Mouse (Mus musculus) hindbrain, postnatal 0 days (tissue): ENCODE results near the gene Bdp1. TPM values are rescaled to one million over a fixed set of nuclear protein-coding genes. Genes with fewer than 3 reads are reported as not detected.

Experiments used
- ATAC-seq: fragments of 200-750 bp; cut with Nextera tagmentation; 2 replicates; pipeline ENCODE4 v1.8.0; 2017; ENCODE audit warnings: mild to moderate bottlenecking, moderate TSS enrichment, moderate library complexity
- DNase-seq: peaks from one replicate; pipeline ENCODE4 v3.0.0-alpha.2; 2015; ENCODE audit warnings: low spot score
- H3K27ac ChIP-seq: fragments of 300-500 bp; sonication (generic); 2 replicates; pipeline ENCODE4 v1.5.1; 2014; ENCODE audit warnings: mild to moderate bottlenecking
- H3K27me3 ChIP-seq: fragments of 300-500 bp; sonication (generic); 2 replicates; pipeline ENCODE4 v1.6.1; 2014; ENCODE audit warnings: low read length, mixed read lengths; ENCODE audit not compliant: insufficient read depth
- H3K36me3 ChIP-seq: fragments of 300-500 bp; sonication (generic); 2 replicates; pipeline ENCODE4 v1.6.1; 2014; ENCODE audit warnings: low read length, mixed read lengths; ENCODE audit not compliant: insufficient read depth
- H3K4me1 ChIP-seq: fragments of 300-500 bp; sonication (generic); 2 replicates; pipeline ENCODE4 v1.6.1; 2014; ENCODE audit warnings: antibody characterized with exemption, low read length, mixed read lengths; ENCODE audit not compliant: insufficient read depth
- H3K4me2 ChIP-seq: fragments of 300-500 bp; sonication (generic); 2 replicates; pipeline ENCODE4 v1.6.1; 2014; ENCODE audit warnings: low read depth, mild to moderate bottlenecking, low read length, moderate library complexity, mixed read lengths
- H3K4me3 ChIP-seq: fragments of 300-500 bp; sonication (generic); 2 replicates; pipeline ENCODE4 v1.5.1; 2014; ENCODE audit warnings: low read length
- H3K9ac ChIP-seq: fragments of 300-500 bp; sonication (generic); replicated peaks from 2 replicates; pipeline ENCODE4 v1.6.1; 2014; ENCODE audit warnings: mild to moderate bottlenecking, low read length, moderate library complexity, mixed read lengths
- H3K9me3 ChIP-seq: fragments of 300-500 bp; sonication (generic); 2 replicates; pipeline ENCODE4 v1.6.1; 2016; ENCODE audit warnings: low read length, mixed read lengths
- CTCF ChIP-seq: IDR thresholded peaks from 2 replicates; pipeline ENCODE4 v1.5.1; 2016; ENCODE audit warnings: antibody characterized with exemption, control low read depth, low read depth
- WGBS: fragments of 180-500 bp; shearing (Covaris S2); extraction: QIAGEN DNeasy Blood & Tissue Kit; methylation state at CpG from one replicate; pipeline ENCODE4 v1.1.7; 2014; 5-methylcytosine and 5-hydroxymethylcytosine counted together
- polyA plus RNA-seq: library from polyadenylated mRNA; unstranded; fragments of >200 nt; fragmentation: Nextera tagmentation; extraction: Ambion mirVana; gene quantifications from 2 replicates; pipeline ENCODE4 v1.2.1, GENCODE M21; 2015
- total RNA-seq: library from RNA; depleted of rRNA; stranded (reverse); fragments of >200 nt; gene quantifications from 2 replicates; pipeline ENCODE4 v1.2.3, GENCODE M21; 2014; rRNA removed

The Bdp1 gene
- total and polyA plus RNA-seq, 2 experiments from 2014 or later, result 16.5 to 17.1 TPM

DNA sequence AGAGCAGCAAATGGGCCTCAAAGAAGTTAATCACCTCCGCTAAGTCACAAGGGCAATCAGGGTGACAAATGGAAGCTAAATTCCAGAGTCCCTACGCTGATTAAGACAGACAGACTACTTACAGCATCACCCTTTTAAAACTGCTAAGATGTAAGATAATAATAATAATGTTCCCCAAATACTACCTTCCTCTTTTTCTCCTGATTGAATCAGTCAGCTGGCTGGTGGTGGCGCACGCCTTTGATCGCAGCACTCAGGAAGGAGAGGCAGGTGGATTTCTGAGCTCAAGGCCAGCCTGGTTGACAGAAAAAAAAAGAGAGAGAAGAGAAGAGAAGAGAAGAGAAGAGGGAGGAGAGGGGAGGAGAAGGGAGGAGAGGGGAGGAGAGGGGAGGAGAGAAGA, 133.8 kb downstream of the Bdp1 start:
- H3K27ac ChIP-seq, result no peak overlapping the region
- DNase-seq (no peak), ATAC-seq (no peak)
- H3K36me3 ChIP-seq, result peaks cover 12% of the 10 kb centered on the region; the same call in 1 of the 2 replicates
- TF ChIP-seq CTCF, result no peak
- no peaks in the 10 kb centered on the region for H3K4me1 ChIP-seq
- WGBS, result 97% methylated on average over 5 of the region's 5 CpGs
- H3K4me2 ChIP-seq, result no peak overlapping the region
- H3K4me3 ChIP-seq, result no peak overlapping the region
- no peaks in the 10 kb centered on the region for H3K27me3 ChIP-seq
- no peaks in the 10 kb centered on the region for H3K9me3 ChIP-seq
- no peak overlapping the region for H3K9ac ChIP-seq

Other genes with a start within 250 kb of the Bdp1 start
- gene Cartpt, start 203.0 kb downstream of the Bdp1 start, total RNA-seq, result 18.8 and 29.4 TPM in 2 replicates
- gene Cartpt, start 203.0 kb downstream of the Bdp1 start, polyA plus RNA-seq, result 43.3 and 45.8 TPM in 2 replicates
- gene Mccc2, start 88.4 kb downstream of the Bdp1 start, total RNA-seq, result 26.2 and 37.1 TPM in 2 replicates
- 38.1 and 41.2 TPM in 2 replicates for gene Mccc2, start 88.4 kb downstream of the Bdp1 start, polyA plus RNA-seq
- 32.0 and 49.7 TPM in 2 replicates for gene Serf1, start 3.9 kb upstream of the Bdp1 start, total RNA-seq
- 331 and 361 TPM in 2 replicates for gene Serf1, start 3.9 kb upstream of the Bdp1 start, polyA plus RNA-seq
- 13.7 and 19.2 TPM in 2 replicates for gene Smn1, start 20.8 kb upstream of the Bdp1 start, total RNA-seq
- gene Smn1, start 20.8 kb upstream of the Bdp1 start, polyA plus RNA-seq, result 36.2 and 39.8 TPM in 2 replicates
- gene Naip2, start 98.0 kb upstream of the Bdp1 start, total RNA-seq, result 0.37 and 1.2 TPM in 2 replicates
- 0.10 and 0.11 TPM in 2 replicates for gene Naip2, start 98.0 kb upstream of the Bdp1 start, polyA plus RNA-seq
- 0.11 and 0.31 TPM in 2 replicates for gene Naip5, start 142.3 kb upstream of the Bdp1 start, total RNA-seq
- gene Naip5, start 142.3 kb upstream of the Bdp1 start, polyA plus RNA-seq, result 0.13 and 0.15 TPM in 2 replicates
- gene Naip6, start 213.6 kb upstream of the Bdp1 start, total RNA-seq, result 0.10 and 0.11 TPM in 2 replicates
- 0.03 and 0.06 TPM in 2 replicates for gene Naip6, start 213.6 kb upstream of the Bdp1 start, polyA plus RNA-seq